Mouse (Mus musculus): Measurements from ENCODE around the gene Usp2. TPM values are rescaled to one million over a fixed set of nuclear protein-coding genes. Genes with fewer than 3 reads are reported as not detected.

The Usp2 gene
- polyA plus RNA-seq, 1 experiment from 2014 or later: 29.4 TPM

DNA sequence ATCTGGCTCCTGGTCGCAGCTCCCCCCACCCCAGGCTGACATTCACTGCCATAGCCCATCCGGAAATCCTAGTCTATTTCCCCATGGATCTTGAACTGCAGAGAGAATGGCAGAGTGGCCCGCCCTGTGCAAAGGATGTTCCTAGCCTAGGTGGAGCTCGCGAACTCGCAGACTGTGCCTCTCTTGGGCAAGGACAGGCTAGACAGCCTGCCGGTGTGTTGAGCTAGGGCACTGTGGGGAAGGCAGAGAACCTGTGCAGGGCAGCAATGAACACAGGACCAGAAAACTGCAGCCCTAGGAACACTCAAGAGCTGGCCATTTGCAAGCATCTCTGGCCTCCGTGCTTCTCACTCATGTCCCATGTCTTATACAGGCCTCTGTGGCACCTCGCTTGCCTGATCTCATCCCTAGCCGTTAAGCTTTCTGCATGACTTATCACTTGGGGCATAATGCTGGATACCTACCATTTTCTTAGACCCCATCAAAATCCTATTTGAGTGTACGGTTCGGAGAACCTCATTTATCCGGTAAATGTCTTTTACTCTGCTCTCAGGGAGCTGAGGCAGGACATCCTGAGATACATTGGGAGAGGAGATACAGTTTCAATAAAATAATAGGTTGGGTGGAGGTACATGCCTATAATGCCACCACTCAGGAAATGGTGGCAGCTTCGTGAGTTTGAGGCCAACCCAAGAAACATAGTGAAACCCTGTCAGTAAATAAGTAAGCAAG is 22.2 kb upstream of the Usp2 start:
- no peak for ATAC-seq (ENCODE audit: low FRiP score, low TSS enrichment)

DNA sequence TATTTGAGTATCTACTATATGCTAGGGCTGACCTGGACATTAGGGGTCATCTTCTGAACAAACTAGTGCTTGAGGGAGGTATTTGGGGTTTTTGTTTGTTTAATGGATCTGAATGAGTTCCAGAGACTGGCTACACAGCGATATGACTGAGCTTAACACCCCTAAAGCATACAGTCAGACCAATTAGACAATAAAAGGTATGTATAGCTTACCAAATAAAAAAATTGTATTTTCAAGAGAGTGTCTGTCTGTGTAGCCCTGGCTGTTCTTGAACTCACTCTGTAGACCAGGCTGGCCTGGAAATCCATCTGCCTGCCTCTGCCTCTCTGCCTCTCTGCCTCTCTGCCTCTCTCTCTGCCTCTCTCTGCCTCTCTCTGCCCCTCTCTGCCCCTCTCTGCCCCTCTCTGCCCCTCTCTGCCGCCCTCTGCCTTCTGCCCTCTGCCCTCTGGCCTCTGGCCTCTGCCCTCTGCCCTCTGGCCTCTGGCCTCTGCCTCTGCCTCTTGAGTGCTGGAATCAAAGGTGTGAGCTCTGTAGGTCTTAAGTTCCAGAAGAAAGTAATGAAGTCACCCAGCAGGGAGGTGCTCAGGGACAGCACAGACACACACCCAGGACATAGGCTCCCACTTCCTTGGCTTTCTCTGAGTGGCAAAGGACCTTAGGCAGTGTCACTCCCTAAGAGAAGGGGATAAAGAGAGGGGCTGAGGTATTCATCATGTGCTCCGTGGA is 21.5 kb upstream of the Usp2 start:
- H3K4me2 ChIP-seq (replicated peaks; ENCODE audit: low read depth, low read length): no peak overlapping the region
- peaks cover 23% of the 10 kb centered on the region for H3K27me3 ChIP-seq (ENCODE audit: control insufficient read depth, insufficient read depth, low read length)
- no peaks in the 10 kb centered on the region for H3K36me3 ChIP-seq (ENCODE audit: control insufficient read depth, insufficient read depth, low read length)
- H3K9ac ChIP-seq (ENCODE audit: low read depth, low read length): no peak overlapping the region
- 0 out of 2 replicates have a peak, but pooled peaks cover 10% of the 10 kb centered on the region for H3K4me1 ChIP-seq (ENCODE audit: control insufficient read depth, insufficient read depth, low read length)
- no peak overlapping the region for H3K4me3 ChIP-seq (ENCODE audit: low read length)
- no peak overlapping the region for H3K27ac ChIP-seq (ENCODE audit: low read depth, low read length)
- H3K9me3 ChIP-seq (ENCODE audit: control insufficient read depth, low read length): no peaks in the 10 kb centered on the region
- no peak for ATAC-seq (ENCODE audit: low FRiP score, low TSS enrichment)
- 67% methylated on average over 3 of the region's 3 CpGs for WGBS

More for the DNA sequence above, 22.2 kb upstream of the Usp2 start:
- Histone ChIP-seq H3K9ac (ENCODE audit: low read depth, low read length) (no peak overlapping the region), H3K9me3 (ENCODE audit: control insufficient read depth, low read length) (no peaks in the 10 kb centered on the region), H3K4me2 (replicated peaks; ENCODE audit: low read depth, low read length) (peak overlapping the region; percentile 61), H3K27me3 (ENCODE audit: control insufficient read depth, insufficient read depth, low read length) (peaks cover 23% of the 10 kb centered on the region), H3K36me3 (ENCODE audit: control insufficient read depth, insufficient read depth, low read length) (no peaks in the 10 kb centered on the region), H3K4me1 (ENCODE audit: control insufficient read depth, insufficient read depth, low read length) (0 out of 2 replicates have a peak, but pooled peaks cover 10% of the 10 kb centered on the region), H3K27ac (ENCODE audit: low read depth, low read length) (no peak overlapping the region), H3K4me3 (ENCODE audit: low read length) (peak overlapping the region; percentile 46)
- 40% methylated on average over 14 of the region's 14 CpGs for WGBS

DNA sequence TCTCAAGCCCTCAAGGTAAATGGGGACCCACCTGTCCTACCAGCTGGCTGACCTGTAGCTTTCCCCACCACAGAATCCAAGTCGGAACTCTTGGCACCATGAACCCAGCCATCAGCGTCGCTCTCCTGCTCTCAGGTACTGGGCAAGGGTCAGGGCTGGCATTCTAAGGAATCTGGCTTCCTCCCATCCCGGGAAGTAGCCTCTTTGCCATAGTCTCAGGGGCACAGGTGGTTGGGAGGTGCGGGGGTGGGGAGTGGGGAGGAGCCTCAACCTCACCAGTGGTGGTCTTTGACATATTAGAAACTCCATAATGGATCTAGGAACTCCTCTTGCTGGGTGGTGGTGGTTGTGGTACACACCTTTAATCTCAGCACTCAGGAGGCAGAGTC is 20.9 kb upstream of the Usp2 start:
- H3K4me2 ChIP-seq (replicated peaks; ENCODE audit: low read depth, low read length): no peak overlapping the region
- no peak for ATAC-seq (ENCODE audit: low FRiP score, low TSS enrichment)
- H3K4me3 ChIP-seq (ENCODE audit: low read length): no peak overlapping the region
- no peak overlapping the region for H3K27ac ChIP-seq (ENCODE audit: low read depth, low read length)
- H3K4me1 ChIP-seq (ENCODE audit: control insufficient read depth, insufficient read depth, low read length): 0 out of 2 replicates have a peak, but pooled peaks cover 10% of the 10 kb centered on the region
- WGBS: 85% methylated on average over 5 of the region's 5 CpGs
- no peaks in the 10 kb centered on the region for H3K9me3 ChIP-seq (ENCODE audit: control insufficient read depth, low read length)
- peaks cover 23% of the 10 kb centered on the region for H3K27me3 ChIP-seq (ENCODE audit: control insufficient read depth, insufficient read depth, low read length)
- no peaks in the 10 kb centered on the region for H3K36me3 ChIP-seq (ENCODE audit: control insufficient read depth, insufficient read depth, low read length)
- no peak overlapping the region for H3K9ac ChIP-seq (ENCODE audit: low read depth, low read length)

DNA sequence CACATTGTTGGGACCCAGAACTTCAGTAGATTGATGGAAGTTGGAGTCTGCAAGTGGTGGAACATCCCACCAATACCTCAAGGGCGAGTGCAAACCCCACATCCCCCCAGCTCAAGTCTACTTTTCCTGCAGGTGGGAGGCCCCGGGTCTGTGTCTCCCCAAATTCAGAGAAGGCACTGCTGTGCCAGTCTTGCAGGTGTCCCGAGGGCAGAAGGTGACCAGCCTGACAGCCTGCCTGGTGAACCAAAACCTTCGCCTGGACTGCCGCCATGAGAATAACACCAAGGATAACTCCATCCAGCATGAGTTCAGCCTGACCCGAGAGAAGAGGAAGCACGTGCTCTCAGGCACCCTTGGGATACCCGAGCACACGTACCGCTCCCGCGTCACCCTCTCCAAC is 20.4 kb upstream of the Usp2 start:
- H3K36me3 ChIP-seq (ENCODE audit: control insufficient read depth, insufficient read depth, low read length): no peaks in the 10 kb centered on the region
- no peaks in the 10 kb centered on the region for H3K9me3 ChIP-seq (ENCODE audit: control insufficient read depth, low read length)
- no peak overlapping the region for H3K4me2 ChIP-seq (replicated peaks; ENCODE audit: low read depth, low read length)
- H3K9ac ChIP-seq (ENCODE audit: low read depth, low read length): no peak overlapping the region
- peaks cover 23% of the 10 kb centered on the region for H3K27me3 ChIP-seq (ENCODE audit: control insufficient read depth, insufficient read depth, low read length)
- no peak overlapping the region for H3K27ac ChIP-seq (ENCODE audit: low read depth, low read length)
- 88% methylated on average over 12 of the region's 12 CpGs for WGBS
- H3K4me1 ChIP-seq (ENCODE audit: control insufficient read depth, insufficient read depth, low read length): 0 out of 2 replicates have a peak, but pooled peaks cover 10% of the 10 kb centered on the region
- no peak overlapping the region for H3K4me3 ChIP-seq (ENCODE audit: low read length)
- ATAC-seq (ENCODE audit: low FRiP score, low TSS enrichment): no peak

DNA sequence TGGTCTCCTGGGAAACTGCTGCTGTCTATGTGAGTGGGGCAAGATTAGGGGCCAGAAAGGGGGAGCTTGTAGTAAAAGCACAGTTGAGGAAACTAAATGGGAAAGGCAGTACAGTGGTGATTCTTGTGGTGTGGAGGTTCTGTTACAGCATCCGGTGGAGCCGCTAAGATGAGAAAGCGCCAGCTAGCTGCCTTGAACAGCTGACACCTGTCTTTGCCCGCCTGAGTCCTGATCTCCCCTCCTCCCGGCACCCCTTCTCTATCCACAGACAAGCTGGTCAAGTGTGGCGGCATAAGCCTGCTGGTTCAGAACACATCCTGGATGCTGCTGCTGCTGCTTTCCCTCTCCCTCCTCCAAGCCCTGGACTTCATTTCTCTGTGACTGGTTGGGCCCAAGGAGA is 19.8 kb upstream of the Usp2 start:
- 38% methylated on average over 6 of the region's 6 CpGs for WGBS

DNA sequence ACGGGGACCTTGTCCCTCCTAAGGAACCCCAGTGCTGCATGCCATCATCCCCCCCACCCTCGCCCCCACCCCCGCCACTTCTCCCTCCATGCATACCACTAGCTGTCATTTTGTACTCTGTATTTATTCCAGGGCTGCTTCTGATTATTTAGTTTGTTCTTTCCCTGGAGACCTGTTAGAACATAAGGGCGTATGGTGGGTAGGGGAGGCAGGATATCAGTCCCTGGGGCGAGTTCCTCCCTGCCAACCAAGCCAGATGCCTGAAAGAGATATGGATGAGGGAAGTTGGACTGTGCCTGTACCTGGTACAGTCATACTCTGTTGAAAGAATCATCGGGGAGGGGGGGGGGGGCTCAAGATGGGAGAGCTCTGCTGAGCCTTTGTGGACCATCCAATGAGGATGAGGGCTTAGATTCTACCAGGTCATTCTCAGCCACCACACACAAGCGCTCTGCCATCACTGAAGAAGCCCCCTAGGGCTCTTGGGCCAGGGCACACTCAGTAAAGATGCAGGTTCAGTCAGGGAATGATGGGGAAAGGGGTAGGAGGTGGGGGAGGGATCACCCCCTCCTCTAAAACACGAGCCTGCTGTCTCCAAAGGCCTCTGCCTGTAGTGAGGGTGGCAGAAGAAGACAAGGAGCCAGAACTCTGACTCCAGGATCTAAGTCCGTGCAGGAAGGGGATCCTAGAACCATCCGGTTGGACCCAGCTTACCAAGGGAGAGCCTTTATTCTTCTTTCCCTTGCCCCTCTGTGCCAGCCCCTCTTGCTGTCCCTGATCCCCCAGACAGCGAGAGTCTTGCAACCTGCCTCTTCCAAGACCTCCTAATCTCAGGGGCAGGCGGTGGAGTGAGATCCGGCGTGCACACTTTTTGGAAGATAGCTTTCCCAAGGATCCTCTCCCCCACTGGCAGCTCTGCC is 19.0 kb upstream of the Usp2 start:
- ATAC-seq (ENCODE audit: low FRiP score, low TSS enrichment): no peak
- Histone ChIP-seq H3K4me1 (ENCODE audit: control insufficient read depth, insufficient read depth, low read length) (0 out of 2 replicates have a peak, but pooled peaks cover 10% of the 10 kb centered on the region), H3K9me3 (ENCODE audit: control insufficient read depth, low read length) (no peaks in the 10 kb centered on the region), H3K27ac (ENCODE audit: low read depth, low read length) (no peak overlapping the region), H3K4me2 (replicated peaks; ENCODE audit: low read depth, low read length) (no peak overlapping the region), H3K27me3 (ENCODE audit: control insufficient read depth, insufficient read depth, low read length) (peaks cover 23% of the 10 kb centered on the region), H3K9ac (ENCODE audit: low read depth, low read length) (no peak overlapping the region), H3K4me3 (ENCODE audit: low read length) (no peak overlapping the region), H3K36me3 (ENCODE audit: control insufficient read depth, insufficient read depth, low read length) (no peaks in the 10 kb centered on the region)
- WGBS: 77% methylated on average over 14 of the region's 14 CpGs

More for the DNA sequence above, 19.8 kb upstream of the Usp2 start:
- H3K4me3 ChIP-seq (ENCODE audit: low read length): no peak overlapping the region
- no peak overlapping the region for H3K9ac ChIP-seq (ENCODE audit: low read depth, low read length)
- H3K9me3 ChIP-seq (ENCODE audit: control insufficient read depth, low read length): no peaks in the 10 kb centered on the region
- 0 out of 2 replicates have a peak, but pooled peaks cover 10% of the 10 kb centered on the region for H3K4me1 ChIP-seq (ENCODE audit: control insufficient read depth, insufficient read depth, low read length)
- H3K27ac ChIP-seq (ENCODE audit: low read depth, low read length): no peak overlapping the region
- ATAC-seq (ENCODE audit: low FRiP score, low TSS enrichment): no peak
- peaks cover 23% of the 10 kb centered on the region for H3K27me3 ChIP-seq (ENCODE audit: control insufficient read depth, insufficient read depth, low read length)
- no peaks in the 10 kb centered on the region for H3K36me3 ChIP-seq (ENCODE audit: control insufficient read depth, insufficient read depth, low read length)
- no peak overlapping the region for H3K4me2 ChIP-seq (replicated peaks; ENCODE audit: low read depth, low read length)

DNA sequence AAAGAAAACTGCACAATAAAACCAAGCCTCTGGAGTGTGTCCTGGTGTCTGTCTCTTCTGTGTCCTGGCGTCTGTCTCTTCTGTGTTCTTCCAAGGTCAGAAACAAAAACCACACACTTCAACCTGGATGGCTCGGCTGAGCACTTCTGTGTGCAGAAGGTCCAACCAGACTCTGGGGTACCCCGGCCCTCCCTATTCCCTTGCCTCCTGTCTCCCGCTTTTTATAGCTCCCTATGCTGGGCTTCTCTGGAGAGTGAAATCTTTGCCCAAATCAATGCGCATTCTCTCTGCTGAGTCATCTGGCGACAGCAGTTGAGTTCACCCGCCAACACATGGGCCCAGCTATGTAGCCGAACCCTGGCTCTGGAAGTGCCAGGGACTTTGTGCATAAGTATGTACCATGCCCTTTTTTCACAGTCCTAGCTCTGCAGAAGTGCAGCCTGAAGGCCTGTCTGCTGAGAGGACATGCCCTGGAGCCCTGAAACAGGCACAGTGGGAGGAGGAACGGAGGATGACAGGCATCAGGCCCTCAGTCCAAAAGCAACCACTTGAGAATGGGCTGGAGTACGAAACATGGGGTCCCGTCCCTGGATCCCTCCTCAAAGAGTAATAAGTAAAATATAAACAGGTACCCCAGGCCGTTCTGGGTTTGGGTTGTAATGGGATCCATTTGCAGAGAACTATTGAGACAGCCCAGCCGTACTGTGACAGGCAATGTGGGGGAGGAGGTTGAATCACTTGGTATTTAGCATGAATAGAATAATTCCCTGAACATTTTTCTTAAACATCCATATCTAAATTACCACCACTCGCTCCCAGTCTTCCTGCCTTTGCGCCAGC is 18.1 kb upstream of the Usp2 start:
- Histone ChIP-seq H3K4me1 (ENCODE audit: control insufficient read depth, insufficient read depth, low read length) (0 out of 2 replicates have a peak, but pooled peaks cover 5% of the 10 kb centered on the region), H3K4me3 (ENCODE audit: low read length) (no peak overlapping the region), H3K9me3 (ENCODE audit: control insufficient read depth, low read length) (no peaks in the 10 kb centered on the region), H3K4me2 (replicated peaks; ENCODE audit: low read depth, low read length) (no peak overlapping the region), H3K36me3 (ENCODE audit: control insufficient read depth, insufficient read depth, low read length) (no peaks in the 10 kb centered on the region), H3K27ac (ENCODE audit: low read depth, low read length) (no peak overlapping the region), H3K27me3 (ENCODE audit: control insufficient read depth, insufficient read depth, low read length) (peaks cover 16% of the 10 kb centered on the region), H3K9ac (ENCODE audit: low read depth, low read length) (no peak overlapping the region)
- 68% methylated on average over 15 of the region's 15 CpGs for WGBS
- no peak for ATAC-seq (ENCODE audit: low FRiP score, low TSS enrichment)

Measured in kidney, embryonic 14.5 days (tissue).